Mouse (Mus musculus): Measurements from ENCODE around the gene Tmigd3.

Tmigd3 gene

GRCm38 (mm10) chr3:105870558-105870957 lies at the start of gene Tmigd3, which contains the start of gene Adora3:
Tmigd3 (plus strand) TSS chr3:105870903.
Adora3 (plus strand) TSS chr3:105870858.
- DNase-seq = no peak

GRCm38 (mm10) chr3:105821504-105821903 lies 49.2 kb upstream of the Tmigd3 start:
- DNase-seq = no peak

GRCm38 (mm10) chr3:105823609-105824008 lies 47.1 kb upstream of the Tmigd3 start:
- no peak for DNase-seq

GRCm38 (mm10) chr3:105824103-105824502 lies 46.6 kb upstream of the Tmigd3 start:
- DNase-seq = no peak

- no peak for DNase-seq
Observed at GRCm38 (mm10) chr3:105824704-105825103, 46.0 kb upstream of the Tmigd3 start.

- DNase-seq = no peak
Observed at GRCm38 (mm10) chr3:105825501-105826161, 45.1 kb upstream of the Tmigd3 start.

GRCm38 (mm10) chr3:105831584-105831983 lies 39.1 kb upstream of the Tmigd3 start:
- no peak for DNase-seq

DNA sequence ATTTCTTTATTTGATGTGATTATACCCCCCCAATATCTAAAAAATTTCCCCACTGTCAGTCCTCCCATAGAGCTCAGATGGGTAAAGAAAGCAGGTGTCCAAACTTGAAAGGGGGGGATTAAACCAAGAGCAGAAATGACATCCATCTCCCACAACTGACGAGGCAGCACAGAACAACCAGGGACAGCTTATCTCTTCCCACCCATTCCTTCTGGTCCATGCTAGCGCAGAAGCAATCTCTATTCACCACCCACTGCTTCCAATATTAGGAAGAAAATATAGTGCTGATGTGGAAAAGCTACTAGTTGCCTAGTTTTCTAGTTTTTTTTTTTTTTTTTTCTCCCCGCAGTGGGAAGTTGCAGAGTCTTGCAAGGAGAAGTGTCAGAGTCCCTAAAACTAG lies 34.8 kb upstream of the Tmigd3 start:
- DNase-seq = no peak

DNA sequence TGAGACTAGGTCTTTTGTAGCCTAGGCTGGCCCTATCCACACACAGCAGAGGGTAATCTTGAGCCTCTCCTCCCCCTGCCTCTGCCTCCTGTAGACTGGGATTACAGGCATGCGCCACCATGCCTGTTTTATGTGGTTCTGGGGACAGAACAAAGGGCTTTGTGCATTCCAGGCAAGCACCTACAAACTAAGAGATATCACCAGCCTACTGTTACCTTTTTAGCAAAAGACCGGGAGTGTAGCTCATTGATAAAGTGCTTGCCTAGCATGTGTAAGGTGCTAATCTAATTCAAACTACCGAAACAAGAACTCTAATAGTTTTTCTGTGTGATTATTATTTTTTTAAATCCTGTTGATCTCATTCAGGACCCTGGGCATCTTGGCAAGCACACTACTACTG lies 33.8 kb upstream of the Tmigd3 start:
- no peak for DNase-seq

GRCm38 (mm10) chr3:105838655-105839054 lies 32.0 kb upstream of the Tmigd3 start:
- DNase-seq = no peak

GRCm38 (mm10) chr3:105839836-105840235 lies 30.9 kb upstream of the Tmigd3 start:
- DNase-seq = no peak

- DNase-seq = no peak
Observed at GRCm38 (mm10) chr3:105846294-105847069, 24.2 kb upstream of the Tmigd3 start.

GRCm38 (mm10) chr3:105853781-105854180 lies 16.9 kb upstream of the Tmigd3 start:
- DNase-seq = no peak

DNA sequence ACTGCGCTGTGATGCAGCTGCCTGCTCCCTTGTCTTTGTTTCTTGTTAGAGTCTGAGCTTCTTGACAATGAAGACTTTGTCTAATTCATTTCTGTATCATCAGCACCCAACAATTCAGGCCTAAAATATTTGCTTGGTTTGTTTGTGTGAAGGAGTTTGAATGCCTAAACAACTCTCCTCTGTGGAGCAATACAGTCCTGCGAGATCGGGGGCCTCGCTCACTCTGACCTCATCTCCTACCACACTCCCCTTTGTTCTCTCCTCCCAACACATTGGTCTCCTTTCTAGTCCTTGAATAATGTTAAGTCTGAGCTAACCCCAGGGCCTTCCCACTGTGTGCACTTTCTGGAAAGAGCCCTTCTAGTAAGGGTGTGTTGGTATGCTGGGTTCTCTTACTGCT lies 15.9 kb upstream of the Tmigd3 start:
- no peak for DNase-seq

DNA sequence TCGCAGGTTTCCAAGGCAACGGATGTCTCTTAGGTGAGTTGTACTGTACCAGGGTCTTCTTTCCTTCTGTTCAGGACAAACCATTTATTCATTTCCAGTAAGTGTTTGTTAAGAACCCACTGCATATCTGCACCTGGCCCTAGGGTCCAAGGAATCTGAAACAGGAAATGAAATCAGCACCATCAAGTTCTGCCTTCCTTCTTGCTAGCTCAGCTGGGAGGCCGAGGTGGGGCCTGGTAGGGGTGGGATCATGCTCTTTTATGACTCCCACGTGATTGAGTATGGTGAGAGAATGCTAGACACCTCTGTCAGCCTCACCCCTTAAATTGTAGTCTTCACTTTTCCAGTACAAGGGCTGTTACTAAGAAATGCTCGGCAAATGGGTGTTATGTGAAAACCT lies 13.2 kb upstream of the Tmigd3 start:
- DNase-seq = peak in 1 of 2 experiments; percentile 37

DNA sequence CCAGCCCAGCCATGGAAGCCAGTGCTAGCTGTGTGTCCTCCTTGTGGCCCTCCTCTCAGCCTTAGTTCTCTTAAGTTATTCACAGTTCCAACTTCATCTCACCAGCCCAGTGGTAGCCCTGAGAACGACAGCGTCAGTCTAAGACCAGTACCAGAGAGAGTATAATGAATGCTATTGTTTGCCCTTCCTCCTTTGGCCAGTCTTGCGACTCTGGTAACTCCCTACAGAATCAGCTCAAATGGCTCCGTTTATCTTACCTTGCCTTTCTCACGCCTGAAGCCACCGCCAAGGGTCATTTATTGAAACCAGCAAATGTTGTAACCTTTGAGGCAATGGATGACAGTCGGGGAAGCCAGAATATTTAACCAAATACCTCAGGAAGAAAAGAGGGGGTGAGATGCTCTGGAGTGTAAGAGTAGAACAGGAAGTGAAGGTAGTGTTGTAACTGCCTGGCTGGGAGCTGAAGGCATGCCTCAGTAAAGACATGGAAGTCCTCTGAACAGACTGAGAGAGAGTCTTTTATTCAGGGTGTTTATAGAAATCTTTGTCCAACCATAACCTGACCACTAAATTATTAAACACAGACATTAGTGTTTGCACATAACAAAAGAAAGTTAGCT lies 8.8 kb upstream of the Tmigd3 start:
- DNase-seq = no peak

GRCm38 (mm10) chr3:105864123-105864522 lies 6.6 kb upstream of the Tmigd3 start:
- no peak for DNase-seq

- DNase-seq = no peak
Observed at GRCm38 (mm10) chr3:105865122-105865521, 5.6 kb upstream of the Tmigd3 start.

GRCm38 (mm10) chr3:105868135-105868534 lies 2.6 kb upstream of the Tmigd3 start:
- DNase-seq = no peak

DNA sequence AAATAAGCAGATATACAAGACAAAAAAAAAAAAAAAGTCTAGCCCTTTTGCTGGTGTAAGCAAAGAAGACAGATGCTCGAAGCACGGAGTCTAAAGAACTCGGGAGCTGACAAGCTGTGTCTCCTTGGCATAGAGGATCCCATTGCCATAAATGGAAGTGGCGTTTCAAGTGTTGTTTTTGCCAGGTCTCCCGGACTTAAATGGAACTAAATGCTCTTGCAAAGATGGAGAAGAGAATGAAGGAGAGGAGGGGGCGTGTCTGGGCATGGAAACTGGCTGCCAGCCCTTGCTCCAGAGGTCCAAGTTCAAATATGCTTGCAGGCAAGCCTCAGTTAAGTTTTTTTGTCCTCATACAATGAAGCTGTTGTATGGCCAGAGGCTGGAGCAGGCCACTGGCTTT lies 1.3 kb downstream of the Tmigd3 start:
- DNase-seq = no peak

DNA sequence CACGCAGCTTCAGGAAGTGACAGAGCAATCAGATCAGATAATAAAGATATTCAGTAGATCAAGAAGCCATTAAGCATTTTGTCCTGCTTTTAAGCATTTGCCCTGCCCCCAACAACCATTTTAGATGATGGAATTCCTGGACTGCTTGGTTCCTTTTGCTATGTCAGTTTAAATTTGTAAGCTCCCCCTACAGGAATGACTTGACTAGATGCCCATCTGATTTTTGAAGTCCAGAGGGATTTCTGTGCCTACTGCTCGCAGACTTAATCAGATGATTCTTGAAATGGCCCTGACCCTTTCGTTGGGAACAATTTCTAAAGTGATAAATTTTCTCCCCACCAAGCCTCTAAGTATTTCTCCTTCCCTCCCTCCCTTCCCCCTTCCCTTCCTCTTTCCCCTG lies 1.9 kb downstream of the Tmigd3 start:
- DNase-seq = no peak

DNA sequence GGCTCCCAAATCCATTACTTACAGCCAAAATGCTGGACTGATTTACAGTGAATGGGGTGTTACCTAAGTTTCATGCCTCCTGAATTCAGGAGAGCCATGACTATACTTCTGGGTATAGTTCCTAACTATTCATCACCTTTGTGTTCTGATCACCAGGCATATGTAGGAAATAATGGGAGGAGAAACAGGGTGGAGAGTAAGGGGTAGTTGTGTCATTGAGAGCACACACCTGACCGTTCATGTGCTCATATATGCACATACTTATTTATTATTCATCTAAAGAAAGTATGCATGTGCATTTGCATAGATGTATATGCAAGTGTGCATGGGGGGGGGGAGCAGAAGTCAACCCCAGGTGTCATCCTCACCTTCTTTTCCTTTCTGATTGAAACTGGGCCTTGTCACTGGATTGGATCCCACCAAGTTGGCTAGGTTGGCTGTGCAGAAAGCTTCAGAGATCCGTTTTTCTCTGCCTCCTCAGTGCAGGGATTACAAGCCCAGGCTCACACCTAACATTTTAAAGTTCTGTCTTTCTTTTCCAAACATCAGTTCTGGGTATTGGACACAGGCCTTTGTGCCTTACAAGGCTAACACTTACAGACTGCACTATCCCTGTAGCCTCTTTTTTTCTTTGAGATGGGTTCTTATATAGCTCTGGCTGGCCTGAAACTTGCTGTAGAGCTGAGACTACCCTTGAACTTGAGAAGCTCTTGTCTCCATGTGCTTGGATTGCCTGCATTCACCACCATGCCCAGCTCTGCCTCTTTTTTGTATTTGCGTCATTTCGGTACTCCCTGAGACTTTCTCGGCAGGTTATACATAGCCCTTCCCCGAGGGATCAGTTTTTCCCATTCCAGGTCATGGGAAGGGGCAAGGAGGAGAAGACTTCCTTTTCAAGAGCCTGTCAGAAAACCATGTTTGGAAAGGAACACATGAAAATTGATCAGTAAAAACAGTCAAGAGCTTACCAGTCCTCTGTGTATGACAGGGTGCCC lies 3.0 kb downstream of the Tmigd3 start:
- DNase-seq = no peak

- no peak for DNase-seq
Observed at GRCm38 (mm10) chr3:105876022-105876421, 5.3 kb downstream of the Tmigd3 start.

Measured in thymus, postnatal 36 days (tissue).